Mouse (Mus musculus) cerebellum, adult 2 months (tissue): ENCODE measurements around the gene Crybb2.

Experiments used
- CTCF ChIP-seq: fragments of 200-500 bp; IDR thresholded peaks from 2 replicates; pipeline ENCODE4 v1.5.1; 2011; ENCODE audit warnings: low read depth, mild to moderate bottlenecking, control low read depth, low read length, moderate library complexity, borderline replicate concordance; ENCODE audit not compliant: insufficient read depth
- POLR2A ChIP-seq: fragments of 200-500 bp; IDR thresholded peaks from 2 replicates; pipeline ENCODE4 v1.6.1; 2011; ENCODE audit warnings: low read length, control low read depth, borderline replicate concordance; ENCODE audit not compliant: insufficient read depth

- no peak for TF ChIP-seq CTCF
- TF ChIP-seq POLR2A, result no peak
These were observed 46.0 kb upstream of the Crybb2 start for GRCm38 (mm10) chr5:113115896-113116295.
